Mouse (Mus musculus): ENCODE measurements around the gene Lpcat1.

DNA sequence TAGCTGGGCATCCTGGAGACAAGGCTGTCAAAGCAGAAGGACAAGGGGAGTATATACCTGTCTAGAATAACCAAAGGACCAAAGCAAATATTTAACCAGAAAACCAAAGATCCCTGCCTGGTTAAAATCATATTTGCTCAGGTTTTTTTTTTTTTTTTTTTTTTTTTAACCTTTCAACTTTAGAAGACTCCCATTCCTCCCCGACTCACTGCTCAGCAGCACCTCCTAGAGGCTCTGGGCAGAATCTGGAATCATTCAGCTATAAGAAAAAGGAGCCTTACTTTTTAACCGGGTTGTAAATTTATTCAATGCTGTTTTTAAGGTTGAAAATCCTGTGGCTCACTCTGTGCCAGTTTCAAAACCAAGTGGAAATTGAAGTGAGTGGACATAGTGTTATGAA is 35.7 kb downstream of the Lpcat1 start:
- peak; percentile 30; the same call in 1 of the 2 replicates for TF ChIP-seq CTCF (IDR thresholded peaks at IDR 0.05; ENCODE audit: low read depth)
- no peak for TF ChIP-seq EP300 (IDR thresholded peaks at IDR 0.05; ENCODE audit: low read depth)
